Mouse (Mus musculus) olfactory bulb, adult 2 months (tissue): ENCODE results near the gene Vamp5.

ENCODE experiments used
- CTCF ChIP-seq: fragments of 200-500 bp; IDR thresholded peaks from 2 replicates; pipeline ENCODE4 v1.5.1; 2012; ENCODE audit warnings: low read depth, mild to moderate bottlenecking, low read length, moderate library complexity; ENCODE audit not compliant: insufficient read depth
- POLR2A ChIP-seq: fragments of 200-500 bp; IDR thresholded peaks from 2 replicates; pipeline ENCODE4 v1.6.1; 2012; ENCODE audit warnings: mild to moderate bottlenecking, low read depth, low read length, moderate library complexity; ENCODE audit not compliant: insufficient read depth

GRCm38 (mm10) chr6:72379377-72380130 is 714 bp downstream of the Vamp5 start:
- no peak for TF ChIP-seq CTCF
- TF ChIP-seq POLR2A, result no peak
